In genomic region chr17:62729754-62730470, GRCm38 (mm10) we compare ENCODE assay signal across 19 mouse cellular contexts.
DNase-seq lines count a peak whose midpoint lies in the region; ATAC-seq and TF ChIP-seq lines count a peak whose summit lies in the region.
"Had no signal": no experiment of that assay in that cellular context is flagged by ENCODE, and none has a peak within 500 bp of the region (broad histone marks: within the 10 kb centered on the region; RNA-seq: fewer than 3 reads in every experiment).

No protein-coding gene starts in this region.

- H3K4me2 ChIP-seq in hindbrain, postnatal 0 days (ENCODE audit: low read depth, low read length) = no peak overlapping the region
- no peak overlapping the region for H3K4me2 ChIP-seq in hindbrain, embryonic 12.5 days (replicated peaks)
- H3K4me2 ChIP-seq in limb, embryonic 13.5 days (replicated peaks) = peak overlapping the region; percentile 27
- H3K4me2 ChIP-seq: hindbrain, embryonic 15.5 days; stomach, embryonic 15.5 days had no signal

- H3K4me1 ChIP-seq in heart, embryonic 10.5 days = peaks cover 49% of the 10 kb centered on the region
- 0 out of 2 replicates have a peak, but pooled peaks cover 3% of the 10 kb centered on the region for H3K4me1 ChIP-seq in hindbrain, postnatal 0 days (ENCODE audit: insufficient read depth, low read length)
- peaks cover 34% of the 10 kb centered on the region for H3K4me1 ChIP-seq in hindbrain, embryonic 12.5 days
- peaks cover 45% of the 10 kb centered on the region for H3K4me1 ChIP-seq in embryonic facial prominence, embryonic 10.5 days
- peaks cover 41% of the 10 kb centered on the region for H3K4me1 ChIP-seq in limb, embryonic 13.5 days
- H3K4me1 ChIP-seq: stomach, embryonic 15.5 days had no signal

- TF ChIP-seq CTCF in hindbrain, postnatal 0 days (IDR thresholded peaks at IDR 0.05; ENCODE audit: low read depth) = no peak

- no peak overlapping the region for H3K9ac ChIP-seq in hindbrain, postnatal 0 days (replicated peaks; ENCODE audit: low read length)
- no peak overlapping the region for H3K9ac ChIP-seq in hindbrain, embryonic 12.5 days
- no peak overlapping the region for H3K9ac ChIP-seq in limb, embryonic 13.5 days
- H3K9ac ChIP-seq: hindbrain, embryonic 15.5 days; liver, embryonic 14.5 days; stomach, embryonic 15.5 days had no signal

- ATAC-seq in hindbrain, postnatal 0 days = no peak
- no peak for ATAC-seq in hindbrain, embryonic 12.5 days (ENCODE audit: low FRiP score)
- peak; percentile 79 for ATAC-seq in limb, embryonic 13.5 days (ENCODE audit: low FRiP score, low read depth)
- no peak for ATAC-seq in monocyte, adult 5-6 weeks (replicated peaks; ENCODE audit: insufficient number of reproducible peaks, low FRiP score, low TSS enrichment, poor library complexity, severe bottlenecking)
- ATAC-seq: Patski had no signal

- H3K9me3 ChIP-seq in heart, embryonic 10.5 days = no peaks in the 10 kb centered on the region
- no peaks in the 10 kb centered on the region for H3K9me3 ChIP-seq in hindbrain, postnatal 0 days (ENCODE audit: low read length)
- H3K9me3 ChIP-seq in hindbrain, embryonic 12.5 days (replicated peaks) = no peaks in the 10 kb centered on the region
- H3K9me3 ChIP-seq in embryonic facial prominence, embryonic 10.5 days = no peaks in the 10 kb centered on the region
- no peaks in the 10 kb centered on the region for H3K9me3 ChIP-seq in limb, embryonic 13.5 days
- H3K9me3 ChIP-seq: hindbrain, embryonic 15.5 days; midbrain, embryonic 10.5 days; stomach, embryonic 15.5 days had no signal

- H3K4me3 ChIP-seq in heart, embryonic 10.5 days = no peak overlapping the region
- H3K4me3 ChIP-seq in hindbrain, postnatal 0 days (ENCODE audit: low read length) = no peak overlapping the region
- no peak overlapping the region for H3K4me3 ChIP-seq in hindbrain, embryonic 12.5 days
- no peak overlapping the region for H3K4me3 ChIP-seq in embryonic facial prominence, embryonic 10.5 days
- no peak overlapping the region for H3K4me3 ChIP-seq in limb, embryonic 13.5 days
- H3K4me3 ChIP-seq: hindbrain, embryonic 15.5 days; stomach, embryonic 15.5 days had no signal

- DNase-seq in heart, embryonic 10.5 days (ENCODE audit: low spot score) = no peak
- DNase-seq in heart, adult 18-20 months = no peak
- peak; percentile 28 for DNase-seq in hindbrain, postnatal 0 days (ENCODE audit: low spot score)
- DNase-seq in embryonic facial prominence, embryonic 10.5 days (ENCODE audit: low spot score) = peak; percentile 27
- DNase-seq in liver = no peak
- DNase-seq: cerebellum, adult 9-11 months; gastrocnemius, postnatal 14 days; kidney, adult 9 months; lung, postnatal 10 days; right cerebral cortex, adult 18-20 months; spleen, adult 18-20 months had no signal

- WGBS in heart, embryonic 10.5 days = 57% methylated on average over 10 of the region's 10 CpGs
- WGBS in hindbrain, postnatal 0 days = 61% methylated on average over 10 of the region's 10 CpGs
- WGBS in hindbrain, embryonic 12.5 days = 66% methylated on average over 10 of the region's 10 CpGs
- 42% methylated on average over 10 of the region's 10 CpGs for WGBS in embryonic facial prominence, embryonic 10.5 days
- 9% methylated on average over 10 of the region's 10 CpGs for WGBS in limb, embryonic 13.5 days

- H3K36me3 ChIP-seq in heart, embryonic 10.5 days = no peaks in the 10 kb centered on the region
- no peaks in the 10 kb centered on the region for H3K36me3 ChIP-seq in hindbrain, postnatal 0 days (ENCODE audit: insufficient read depth, low read length)
- no peaks in the 10 kb centered on the region for H3K36me3 ChIP-seq in hindbrain, embryonic 12.5 days
- no peaks in the 10 kb centered on the region for H3K36me3 ChIP-seq in embryonic facial prominence, embryonic 10.5 days (replicated peaks)
- H3K36me3 ChIP-seq in limb, embryonic 13.5 days = no peaks in the 10 kb centered on the region
- H3K36me3 ChIP-seq: hindbrain, embryonic 15.5 days; midbrain, embryonic 10.5 days; stomach, embryonic 15.5 days had no signal

- peak overlapping the region; percentile 12; the same call in 1 of the 2 replicates for H3K27ac ChIP-seq in heart, embryonic 10.5 days
- H3K27ac ChIP-seq in hindbrain, postnatal 0 days = no peak overlapping the region
- H3K27ac ChIP-seq in hindbrain, embryonic 12.5 days = no peak overlapping the region
- no peak overlapping the region for H3K27ac ChIP-seq in embryonic facial prominence, embryonic 10.5 days (replicated peaks)
- peak overlapping the region; percentile 10; the same call in 1 of the 2 replicates for H3K27ac ChIP-seq in limb, embryonic 13.5 days
- H3K27ac ChIP-seq: hindbrain, embryonic 15.5 days; liver, embryonic 14.5 days; stomach, embryonic 15.5 days had no signal

- H3K27me3 ChIP-seq in heart, embryonic 10.5 days (ENCODE audit: insufficient read depth, poor library complexity, severe bottlenecking) = no peaks in the 10 kb centered on the region
- H3K27me3 ChIP-seq in hindbrain, postnatal 0 days (ENCODE audit: insufficient read depth, low read length) = no peaks in the 10 kb centered on the region
- no peaks in the 10 kb centered on the region for H3K27me3 ChIP-seq in hindbrain, embryonic 12.5 days
- H3K27me3 ChIP-seq in embryonic facial prominence, embryonic 10.5 days (replicated peaks; ENCODE audit: low read depth, poor library complexity, severe bottlenecking) = no peaks in the 10 kb centered on the region
- H3K27me3 ChIP-seq in limb, embryonic 13.5 days = no peaks in the 10 kb centered on the region
- H3K27me3 ChIP-seq: hindbrain, embryonic 15.5 days; Patski; stomach, embryonic 15.5 days had no signal

Comparison
In these comparisons a context has a peak if more than half of its experiments do, and no peak if none do; other contexts are left out.
1. DNase-seq: peak in hindbrain, postnatal 0 days (single experiment) and embryonic facial prominence, embryonic 10.5 days (single experiment); none in heart, embryonic 10.5 days (single experiment), heart, adult 18-20 months (0 of 2) and liver (single experiment).
2. H3K27ac ChIP-seq: peak in heart, embryonic 10.5 days (single experiment) and limb, embryonic 13.5 days (single experiment); none in hindbrain, postnatal 0 days (single experiment), hindbrain, embryonic 12.5 days (single experiment) and embryonic facial prominence, embryonic 10.5 days (single experiment).